Mouse (Mus musculus) MEL (cell line): ENCODE data around the gene Ffar2. TPM values are rescaled to one million over a fixed set of nuclear protein-coding genes. Genes with fewer than 3 reads are reported as not detected.

ENCODE experiments used
- DNase-seq: peaks from one replicate; pipeline ENCODE4 v3.0.0; 2011; ENCODE audit warnings: low read depth, low spot score
- H3K27ac ChIP-seq: 2 replicates; pipeline ENCODE4 v1.5.1; 2012; ENCODE audit warnings: low read depth, mild to moderate bottlenecking, control low read depth, low read length, moderate library complexity; ENCODE audit not compliant: control insufficient read depth
- H3K27me3 ChIP-seq, 2 experiments: fragments of 150-350 bp in 1 of 2; sonication (generic) in 1 of 2; 2 replicates each; pipeline ENCODE4 v1.6.1; 2012; ENCODE audit warnings: low read length in 2 of 2, mild to moderate bottlenecking in 2 of 2, improper control_type of control experiment in 1 of 2, moderate library complexity in 1 of 2; ENCODE audit not compliant: insufficient read depth in 2 of 2, control insufficient read depth in 1 of 2
- H3K36me3 ChIP-seq, 2 experiments: 2 replicates each; pipeline ENCODE4 v1.6.1; 2012 to 2014; ENCODE audit warnings: low read length in 2 of 2, improper control_type of control experiment in 1 of 2, inconsistent platforms in 1 of 2, mild to moderate bottlenecking in 1 of 2; ENCODE audit not compliant: insufficient read depth in 2 of 2, control insufficient read depth in 1 of 2
- H3K4me1 ChIP-seq, 2 experiments: fragments of 150-350 bp in 1 of 2; sonication (generic) in 1 of 2; 2 replicates each; pipeline ENCODE4 v1.6.1; 2012; ENCODE audit warnings: low read length in 2 of 2, improper control_type of control experiment in 1 of 2, mild to moderate bottlenecking in 1 of 2; ENCODE audit not compliant: insufficient read depth in 2 of 2, control insufficient read depth in 1 of 2
- H3K4me3 ChIP-seq, 2 experiments: fragments of 150-350 bp in 1 of 2; sonication (generic) in 1 of 2; 2 replicates each; pipeline ENCODE4 v1.5.1; 2012; ENCODE audit warnings: low read depth in 2 of 2, low read length in 2 of 2, mild to moderate bottlenecking in 2 of 2, moderate library complexity in 2 of 2, control low read depth in 1 of 2, improper control_type of control experiment in 1 of 2; ENCODE audit not compliant: control insufficient read depth in 1 of 2, insufficient read depth in 1 of 2
- H3K79me2 ChIP-seq: 2 replicates; pipeline ENCODE4 v1.6.1; 2012; ENCODE audit warnings: mild to moderate bottlenecking, low read length, moderate library complexity; ENCODE audit not compliant: control insufficient read depth, poor library complexity, insufficient read depth
- H3K9ac ChIP-seq: 2 replicates; pipeline ENCODE4 v1.6.1; 2012; ENCODE audit warnings: low read depth, mild to moderate bottlenecking, control low read depth, low read length, moderate library complexity; ENCODE audit not compliant: control insufficient read depth, poor library complexity, severe bottlenecking
- H3K9me3 ChIP-seq: fragments of 150-350 bp; sonication (generic); replicated peaks from 2 replicates; pipeline ENCODE4 v1.6.1; 2012; ENCODE audit warnings: mild to moderate bottlenecking, low read length, improper control_type of control experiment, moderate library complexity; ENCODE audit not compliant: insufficient read depth
- CHD2 ChIP-seq: IDR thresholded peaks from 2 replicates; pipeline ENCODE4 v1.6.1; 2011; ENCODE audit warnings: low read length, improper control_type of control experiment
- CTCF ChIP-seq, 3 experiments: IDR thresholded peaks in 2 of 3; conservative IDR thresholded peaks in 1 of 3; 2 replicates each; pipeline ENCODE4 v1.5.1; 2011 to 2012; ENCODE audit warnings: low read length in 3 of 3, low read depth in 2 of 3, mild to moderate bottlenecking in 2 of 3, improper control_type of control experiment in 1 of 3, inconsistent platforms in 1 of 3, mixed read lengths in 1 of 3, moderate library complexity in 1 of 3; ENCODE audit not compliant: control insufficient read depth in 1 of 3, insufficient read depth in 1 of 3, poor library complexity in 1 of 3, severe bottlenecking in 1 of 3
- E2F4 ChIP-seq: IDR thresholded peaks from 2 replicates; pipeline ENCODE4 v1.6.1; 2011; ENCODE audit warnings: low read depth, low read length, improper control_type of control experiment, borderline replicate concordance
- ELF1 ChIP-seq: IDR thresholded peaks from 2 replicates; pipeline ENCODE4 v1.6.1; 2014; ENCODE audit warnings: low read depth, mild to moderate bottlenecking, inconsistent platforms, low read length, improper control_type of control experiment, moderate library complexity
- EP300 ChIP-seq, 2 experiments: IDR thresholded peaks; 2 replicates each; pipeline ENCODE4 v1.6.1; 2011; ENCODE audit warnings: improper control_type of control experiment in 2 of 2, low read length in 2 of 2, low read depth in 1 of 2, mild to moderate bottlenecking in 1 of 2
- GABPA ChIP-seq: IDR thresholded peaks from 2 replicates; pipeline ENCODE4 v1.6.1; 2012; ENCODE audit warnings: low read depth, mild to moderate bottlenecking, inconsistent platforms, low read length, improper control_type of control experiment, moderate library complexity
- GATA1 ChIP-seq: IDR thresholded peaks from 2 replicates; pipeline ENCODE4 v1.6.1; 2011; ENCODE audit warnings: low read depth, low read length, improper control_type of control experiment
- HCFC1 ChIP-seq: IDR thresholded peaks from 2 replicates; pipeline ENCODE4 v1.6.1; 2012; ENCODE audit warnings: low read depth, mild to moderate bottlenecking, inconsistent platforms, low read length, improper control_type of control experiment, moderate library complexity
- KAT2A ChIP-seq: conservative IDR thresholded peaks from 2 replicates; pipeline ENCODE4 v1.6.1; 2012; ENCODE audit warnings: low read depth, low read length, improper control_type of control experiment, inconsistent platforms
- MAFK ChIP-seq: IDR thresholded peaks from 2 replicates; pipeline ENCODE4 v1.6.1; 2011; ENCODE audit warnings: low read depth, mild to moderate bottlenecking, low read length, improper control_type of control experiment, borderline replicate concordance
- MAX ChIP-seq: IDR thresholded peaks from 2 replicates; pipeline ENCODE4 v1.6.1; 2011; ENCODE audit warnings: low read length, improper control_type of control experiment
- MEF2A ChIP-seq: IDR thresholded peaks from 2 replicates; pipeline ENCODE4 v1.6.1; 2014; ENCODE audit warnings: low read depth, mild to moderate bottlenecking, inconsistent platforms, low read length, improper control_type of control experiment; ENCODE audit not compliant: poor library complexity, insufficient replicate concordance, severe bottlenecking; ENCODE audit errors: extremely low read depth
- MXI1 ChIP-seq: IDR thresholded peaks from 2 replicates; pipeline ENCODE4 v1.6.1; 2011; ENCODE audit warnings: mild to moderate bottlenecking, low read depth, low read length, improper control_type of control experiment
- MYB ChIP-seq: IDR thresholded peaks from 2 replicates; pipeline ENCODE4 v1.6.1; 2011; ENCODE audit warnings: mild to moderate bottlenecking, low read depth, low read length, improper control_type of control experiment
- MYC ChIP-seq: IDR thresholded peaks from 2 replicates; pipeline ENCODE4 v1.6.1; 2011; ENCODE audit warnings: low read depth, mild to moderate bottlenecking, low read length, improper control_type of control experiment, moderate library complexity
- NELFE ChIP-seq: IDR thresholded peaks from 2 replicates; pipeline ENCODE4 v1.6.1; 2011; ENCODE audit warnings: low read depth, low read length, improper control_type of control experiment
- NRF1 ChIP-seq: IDR thresholded peaks from 2 replicates; pipeline ENCODE4 v1.6.1; 2014; ENCODE audit warnings: low read depth, mild to moderate bottlenecking, inconsistent platforms, low read length, improper control_type of control experiment, moderate library complexity; ENCODE audit not compliant: poor library complexity, insufficient read depth, severe bottlenecking
- POLR2A ChIP-seq, 2 experiments: IDR thresholded peaks; 2 replicates each; pipeline ENCODE4 v1.6.1; 2011 to 2012; ENCODE audit warnings: low read length in 2 of 2, mild to moderate bottlenecking in 2 of 2, control low read depth in 1 of 2, improper control_type of control experiment in 1 of 2, low read depth in 1 of 2, moderate library complexity in 1 of 2; ENCODE audit not compliant: control insufficient read depth in 1 of 2, insufficient read depth in 1 of 2, poor library complexity in 1 of 2
- POLR2AphosphoS2 ChIP-seq: IDR thresholded peaks from 2 replicates; pipeline ENCODE4 v1.6.1; 2011; ENCODE audit warnings: low read length, improper control_type of control experiment
- POLR2AphosphoS5 ChIP-seq: IDR thresholded peaks from 2 replicates; pipeline ENCODE4 v1.6.1; 2012; ENCODE audit warnings: low read depth, borderline replicate concordance, mild to moderate bottlenecking, inconsistent platforms, low read length, moderate library complexity, mixed read lengths
- RAD21 ChIP-seq: IDR thresholded peaks from 2 replicates; pipeline ENCODE4 v1.6.1; 2011; ENCODE audit warnings: mild to moderate bottlenecking, low read depth, low read length, improper control_type of control experiment
- RCOR1 ChIP-seq: IDR thresholded peaks from 2 replicates; pipeline ENCODE4 v1.6.1; 2012; ENCODE audit warnings: low read depth, mild to moderate bottlenecking, inconsistent platforms, low read length, improper control_type of control experiment
- SMC3 ChIP-seq: IDR thresholded peaks from 2 replicates; pipeline ENCODE4 v1.6.1; 2011; ENCODE audit warnings: low read depth, low read length, improper control_type of control experiment
- TBP ChIP-seq: IDR thresholded peaks from 2 replicates; pipeline ENCODE4 v1.8.0; 2011; ENCODE audit warnings: low read depth, low read length, improper control_type of control experiment
- TCF12 ChIP-seq: IDR thresholded peaks from 2 replicates; pipeline ENCODE4 v1.6.1; 2014; ENCODE audit warnings: low read depth, mild to moderate bottlenecking, inconsistent platforms, low read length, improper control_type of control experiment, moderate library complexity
- UBTF ChIP-seq: IDR thresholded peaks from 2 replicates; pipeline ENCODE4 v1.6.1; 2012; ENCODE audit warnings: low read depth, mild to moderate bottlenecking, inconsistent platforms, low read length, improper control_type of control experiment, moderate library complexity, borderline replicate concordance; ENCODE audit not compliant: insufficient read depth
- USF1 ChIP-seq: IDR thresholded peaks from 2 replicates; pipeline ENCODE4 v1.6.1; 2014; ENCODE audit warnings: low read depth, mild to moderate bottlenecking, inconsistent platforms, low read length, improper control_type of control experiment, moderate library complexity
- USF2 ChIP-seq, 2 experiments: IDR thresholded peaks; 2 replicates each; pipeline ENCODE4 v1.6.1; 2011 to 2012; ENCODE audit warnings: improper control_type of control experiment in 2 of 2, low read length in 2 of 2, borderline replicate concordance in 1 of 2, inconsistent platforms in 1 of 2, low read depth in 1 of 2, mild to moderate bottlenecking in 1 of 2; ENCODE audit not compliant: insufficient read depth in 1 of 2
- ZKSCAN1 ChIP-seq: IDR thresholded peaks from 2 replicates; pipeline ENCODE4 v1.6.1; 2012; ENCODE audit warnings: low read depth, mild to moderate bottlenecking, inconsistent platforms, low read length, improper control_type of control experiment, moderate library complexity
- ZMIZ1 ChIP-seq: IDR thresholded peaks from 2 replicates; pipeline ENCODE4 v1.6.1; 2012; ENCODE audit warnings: low read depth, mild to moderate bottlenecking, inconsistent platforms, low read length, improper control_type of control experiment, moderate library complexity
- ZNF384 ChIP-seq: IDR thresholded peaks from 2 replicates; pipeline ENCODE4 v1.6.1; 2012; ENCODE audit warnings: low read depth, mild to moderate bottlenecking, inconsistent platforms, low read length, improper control_type of control experiment
- polyA plus RNA-seq, 2 experiments: library from polyadenylated mRNA; stranded (reverse) in 1 of 2; unstranded in 1 of 2; fragments of >175 nt in 1 of 2; fragments of >200 nt in 1 of 2; gene quantifications; 2 replicates each; pipeline versions ENCODE4 v1.2.1 to v1.2.4; 2012; ENCODE audit warnings: low replicate concordance in 2 of 2, low read depth in 1 of 2; ENCODE audit not compliant: insufficient read length in 2 of 2, insufficient read depth in 1 of 2, missing spikeins in 1 of 2
- total RNA-seq: library from RNA; depleted of rRNA; stranded (reverse); fragments of 300-350 nt; gene quantifications from 2 replicates; pipeline ENCODE4 v1.2.3, GENCODE M21; 2012; rRNA removed

Ffar2 gene
- total RNA-seq: not detected in 2 replicates
- polyA plus RNA-seq: under 1 TPM in 1 of 2 experiments, not detected in 1; 0.04 TPM

- TF ChIP-seq RCOR1 (no peak), MYB (no peak), E2F4 (no peak), TCF12 (no peak), ZNF384 (no peak), NELFE (no peak), SMC3 (no peak), MAX (no peak), CHD2 (no peak), KAT2A (no peak), USF1 (no peak)
- Histone ChIP-seq H3K27me3 (0 out of 4 replicates have a peak, but pooled peaks cover 0 to 2% of the 10 kb centered on the region in 2 experiments), H3K27ac (no peak within 1 kb of the TSS), H3K36me3 (peaks cover 0 to 8% of the 10 kb centered on the region in 2 experiments; a peak in 2 of 4 replicates), H3K4me3 (no peak within 1 kb of the TSS), H3K4me1 (peaks cover 3 to 13% of the 10 kb centered on the region in 2 experiments), H3K79me2 (no peaks in the 10 kb centered on the region), H3K9ac (no peak within 1 kb of the TSS), H3K9me3 (no peaks in the 10 kb centered on the region)
- DNase-seq: no peak
Measured at GRCm38 (mm10) chr7:30823675-30824074, at the start of gene Ffar2. Gene Ffar2 (minus strand): TSS chr7:30823775.

- Histone ChIP-seq H3K27me3 (peaks cover 1 to 2% of the 10 kb centered on the region in 2 experiments; a peak in 2 of 4 replicates), H3K4me1 (no peaks in the 10 kb centered on the region), H3K79me2 (no peaks in the 10 kb centered on the region), H3K9me3 (no peaks in the 10 kb centered on the region), H3K36me3 (no peaks in the 10 kb centered on the region), H3K9ac (no peak overlapping the region), H3K4me3 (no peak overlapping the region), H3K27ac (no peak overlapping the region)
- DNase-seq: peak; percentile 59
- peak; percentile 60 for TF ChIP-seq SMC3
- TF ChIP-seq ELF1: no peak
- TF ChIP-seq POLR2AphosphoS2: no peak
- no peak for TF ChIP-seq POLR2A (IDR thresholded peaks at IDR 0.05; ENCODE audit: control insufficient read depth in 1 of 2, insufficient read depth in 1 of 2, low read depth in 1 of 2, low read length in 2 of 2, poor library complexity in 1 of 2)
- TF ChIP-seq E2F4: no peak
- no peak for TF ChIP-seq TCF12
- no peak for TF ChIP-seq CHD2
- TF ChIP-seq POLR2AphosphoS5: no peak
- TF ChIP-seq CTCF (IDR thresholded peaks at IDR 0.05 in 2 of 3, conservative IDR thresholded peaks at IDR 0.05 in 1 of 3; ENCODE audit: control insufficient read depth in 1 of 3, insufficient read depth in 1 of 3, low read depth in 2 of 3, low read length in 3 of 3, poor library complexity in 1 of 3, severe bottlenecking in 1 of 3): peak; percentile 64 to 69 (median 68)
- TF ChIP-seq UBTF: no peak
- no peak for TF ChIP-seq HCFC1
- TF ChIP-seq MEF2A: no peak
- no peak for TF ChIP-seq ZKSCAN1
- TF ChIP-seq NRF1: no peak
- TF ChIP-seq GATA1: no peak
- TF ChIP-seq KAT2A: no peak
- no peak for TF ChIP-seq MAFK
- no peak for TF ChIP-seq EP300 (IDR thresholded peaks at IDR 0.05; ENCODE audit: low read depth in 1 of 2, low read length in 2 of 2)
- TF ChIP-seq MYC: no peak
- no peak for TF ChIP-seq ZMIZ1
- TF ChIP-seq RAD21: peak; percentile 33
- no peak for TF ChIP-seq GABPA
- TF ChIP-seq TBP: no peak
- TF ChIP-seq MXI1: no peak
- TF ChIP-seq USF2 (IDR thresholded peaks at IDR 0.05; ENCODE audit: borderline replicate concordance in 1 of 2, insufficient read depth in 1 of 2, low read depth in 1 of 2, low read length in 2 of 2): no peak
Measured at GRCm38 (mm10) chr7:30873083-30873482, 49.5 kb upstream of the Ffar2 start.
